Mouse (Mus musculus) left cerebral cortex, adult 8-10 months (tissue): ENCODE results near the gene Mgarp. TPM values are rescaled to one million over a fixed set of nuclear protein-coding genes. Genes with fewer than 3 reads are reported as not detected.
"Not testable (repeated sequence)": the region's sequence is repeated elsewhere in the genome, so short reads cannot be mapped to it uniquely, and the experiment has no call there.

Experiments used
- DNase-seq, 2 experiments: peaks; one replicate each; pipeline ENCODE4 v3.0.0; 2022; ENCODE audit warnings: low spot score in 2 of 2
- total RNA-seq, 4 experiments: library from RNA; stranded (reverse); gene quantifications; 2 replicates each; pipeline ENCODE4 v1.2.4; 2022

Gene Mgarp
- under 1 TPM in 2 of 4 experiments, not detected in 2; 0.42 to 0.59 TPM for total RNA-seq

DNA sequence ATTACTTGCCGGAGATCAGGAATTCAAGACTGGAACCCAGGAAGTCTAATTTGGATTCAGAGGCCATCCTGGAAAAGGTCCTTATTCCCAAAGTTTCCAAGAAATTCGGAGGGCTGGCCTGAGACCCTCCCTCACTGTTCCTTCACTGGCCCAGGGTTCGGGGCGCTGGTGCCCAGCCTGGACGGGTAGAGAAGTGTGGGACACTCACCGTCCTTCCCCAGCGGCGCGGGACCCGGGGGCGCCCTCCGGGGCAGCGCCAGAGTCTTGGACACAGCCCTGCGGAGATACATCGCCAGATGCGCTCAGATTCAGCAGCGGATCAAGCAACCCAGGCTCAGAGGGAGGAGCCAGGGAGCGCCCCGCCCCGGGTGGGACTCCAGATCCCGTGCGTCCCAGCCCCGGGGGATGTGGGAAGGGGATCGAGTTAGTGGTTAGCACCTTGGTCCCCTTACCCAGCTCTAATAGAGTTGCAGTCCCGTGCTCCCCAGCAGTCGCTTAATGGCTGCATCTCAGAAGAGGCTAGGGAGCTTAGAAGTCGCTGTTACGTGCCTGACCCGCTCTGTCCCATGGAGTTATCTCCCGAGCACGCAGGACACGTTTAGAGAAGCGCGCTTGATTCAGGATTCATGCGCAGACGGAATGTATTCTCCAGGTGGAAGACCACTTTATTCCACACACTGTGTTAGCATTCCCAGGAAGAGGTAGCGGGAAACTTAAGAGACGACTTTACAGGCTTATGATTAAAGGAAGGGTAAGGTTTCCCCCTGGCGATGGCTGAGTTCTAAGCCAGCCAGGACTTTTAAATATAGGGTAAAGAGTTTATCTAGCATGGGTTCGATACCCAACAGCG lies at the start of gene Mgarp:
Gene Mgarp (minus strand): TSS at position 520 of the 850 bp plus-strand sequence.
- DNase-seq, result no peak

DNA sequence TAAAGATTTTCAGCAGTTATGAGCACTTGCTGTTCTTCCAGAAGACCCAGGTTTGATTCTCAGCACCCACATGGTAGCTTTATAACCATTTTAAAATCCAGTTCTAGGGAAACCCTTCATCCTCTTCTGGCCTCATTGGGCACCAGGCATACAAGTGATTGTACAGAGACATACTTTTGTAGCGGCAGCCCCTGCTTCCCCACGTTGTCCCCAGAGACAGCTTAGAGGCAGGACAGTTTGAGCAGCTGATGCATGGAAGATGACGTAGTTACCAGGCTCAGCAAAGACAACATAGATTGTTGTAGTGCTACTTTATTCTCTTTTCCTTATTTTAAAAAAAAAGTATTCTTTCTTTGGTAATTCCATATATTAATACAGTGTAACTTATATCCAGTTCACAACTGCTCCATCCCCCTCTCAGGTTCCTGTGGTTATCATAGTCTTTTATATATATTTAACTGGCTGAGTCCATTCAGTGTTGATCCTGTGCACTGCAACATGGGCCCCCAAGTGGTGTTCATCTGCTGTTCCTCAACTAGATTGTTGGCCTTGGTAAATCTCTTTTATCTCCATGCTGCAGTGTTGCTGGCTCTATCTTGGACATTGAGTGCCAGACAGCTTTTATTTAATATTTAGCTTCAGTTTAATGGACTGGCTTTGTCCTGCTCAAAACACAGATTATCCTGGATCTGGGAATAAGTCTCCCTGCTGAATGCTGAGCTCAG lies 38.5 kb upstream of the Mgarp start:
- DNase-seq, result no peak

DNA sequence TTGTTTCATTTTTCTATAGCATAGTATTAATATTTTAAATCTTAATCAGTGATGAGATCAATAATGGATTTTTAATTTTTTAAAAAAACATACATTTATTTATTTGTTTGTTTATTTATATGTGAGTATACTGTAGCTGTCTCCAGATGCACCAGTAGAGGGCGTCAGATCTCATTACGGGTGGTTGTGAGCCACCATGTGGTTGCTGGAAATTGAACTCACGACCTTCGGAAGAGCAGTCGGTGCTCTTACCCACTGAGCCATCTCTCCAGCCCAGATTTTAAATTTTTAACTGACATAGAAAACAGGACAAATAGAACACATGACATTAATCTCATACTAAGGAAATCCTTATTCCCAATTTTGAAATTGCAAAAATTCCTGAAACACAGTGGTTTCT lies 37.8 kb upstream of the Mgarp start:
- DNase-seq, result not testable (repeated sequence)

DNA sequence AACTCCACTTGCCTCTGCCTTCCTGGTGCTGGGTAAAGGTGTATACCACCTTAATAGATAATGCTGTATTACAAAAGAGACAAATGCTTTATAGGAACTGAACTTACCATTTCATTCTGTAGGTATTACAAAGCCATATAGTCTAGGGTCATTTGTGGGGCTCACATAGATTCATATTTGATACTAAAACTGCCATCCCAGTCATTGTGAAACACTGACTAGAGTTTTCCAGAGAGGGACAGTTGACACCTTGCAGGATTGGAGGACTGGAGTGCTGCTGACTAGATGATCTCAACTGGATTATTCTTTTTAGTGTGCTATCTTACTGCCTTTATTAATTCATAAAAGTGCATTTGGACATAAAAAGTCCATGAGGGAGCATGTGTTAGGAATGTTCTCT lies 28.9 kb upstream of the Mgarp start:
- DNase-seq, result no peak

DNA sequence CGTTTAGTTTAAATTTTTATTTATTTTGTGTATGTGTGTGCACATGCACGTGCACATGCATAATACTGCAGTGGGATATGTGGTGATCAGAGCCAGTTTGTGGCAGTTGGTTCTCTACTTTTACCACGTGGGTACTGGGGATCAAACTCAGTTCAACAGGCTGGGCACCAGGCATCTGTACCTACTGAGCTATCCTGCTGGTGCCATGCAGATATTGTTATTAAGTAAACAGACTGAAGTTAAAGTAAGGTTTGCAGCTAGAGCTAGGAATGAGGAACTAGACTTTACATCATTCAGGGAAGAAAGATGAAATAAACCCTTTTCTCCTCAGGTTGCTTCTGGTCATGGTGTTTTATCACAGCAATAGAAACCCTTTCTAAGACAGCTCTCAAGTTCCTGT lies 25.4 kb upstream of the Mgarp start:
- DNase-seq, result no peak

DNA sequence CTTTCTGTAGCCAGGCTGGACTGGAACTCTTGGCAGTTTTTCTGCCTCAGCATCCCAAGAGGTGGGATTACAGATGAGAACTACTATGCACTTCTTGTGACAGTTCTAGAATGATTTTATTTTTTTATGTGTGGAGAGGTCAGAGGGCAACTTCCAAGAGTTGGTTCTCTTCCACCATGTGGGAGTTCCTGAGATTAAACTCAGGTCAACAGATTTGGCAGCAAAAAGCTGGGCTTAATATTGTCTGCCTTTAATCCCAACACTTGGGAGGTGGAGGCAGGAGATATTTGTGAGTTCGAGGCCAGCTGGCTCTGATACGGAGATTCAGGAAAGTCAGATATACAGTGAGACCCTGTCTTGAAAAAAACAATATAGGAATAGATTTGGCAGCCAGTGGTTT lies 21.4 kb upstream of the Mgarp start:
- no peak for DNase-seq

DNA sequence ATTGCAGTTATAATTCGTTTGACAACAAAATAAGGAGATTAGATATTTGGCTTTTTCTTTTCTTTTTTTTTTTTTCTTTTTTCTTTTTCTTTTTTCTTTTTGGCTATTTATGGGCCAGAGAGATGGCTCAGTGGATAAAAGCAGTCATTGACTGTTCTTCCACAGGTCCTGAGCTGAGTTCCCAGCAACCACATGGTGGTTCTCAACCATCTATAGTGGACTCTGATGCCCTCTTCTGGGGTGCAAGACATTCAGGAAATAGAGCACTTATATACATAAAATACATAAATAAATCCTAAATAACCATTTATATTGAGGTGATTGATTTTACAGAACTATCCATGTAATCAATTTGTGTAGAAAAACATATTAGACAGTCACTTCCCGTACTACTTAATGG lies 20.9 kb upstream of the Mgarp start:
- DNase-seq, result no peak

DNA sequence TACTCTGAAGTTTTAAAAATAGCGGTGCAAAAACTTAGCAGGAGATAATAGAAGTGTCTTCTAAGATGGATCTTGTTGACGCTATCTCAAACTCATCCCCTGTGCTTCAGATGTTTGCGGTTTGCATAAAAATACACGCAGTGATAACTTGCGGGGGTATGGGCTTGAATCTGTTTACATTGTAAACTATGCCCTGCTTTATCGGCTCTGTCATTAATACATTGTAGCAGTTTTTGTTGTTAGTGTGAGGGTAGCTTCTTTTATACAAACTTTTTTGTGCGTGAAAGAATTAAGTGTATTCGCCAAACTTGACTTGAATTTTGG lies 20.6 kb upstream of the Mgarp start:
- no peak for DNase-seq

DNA sequence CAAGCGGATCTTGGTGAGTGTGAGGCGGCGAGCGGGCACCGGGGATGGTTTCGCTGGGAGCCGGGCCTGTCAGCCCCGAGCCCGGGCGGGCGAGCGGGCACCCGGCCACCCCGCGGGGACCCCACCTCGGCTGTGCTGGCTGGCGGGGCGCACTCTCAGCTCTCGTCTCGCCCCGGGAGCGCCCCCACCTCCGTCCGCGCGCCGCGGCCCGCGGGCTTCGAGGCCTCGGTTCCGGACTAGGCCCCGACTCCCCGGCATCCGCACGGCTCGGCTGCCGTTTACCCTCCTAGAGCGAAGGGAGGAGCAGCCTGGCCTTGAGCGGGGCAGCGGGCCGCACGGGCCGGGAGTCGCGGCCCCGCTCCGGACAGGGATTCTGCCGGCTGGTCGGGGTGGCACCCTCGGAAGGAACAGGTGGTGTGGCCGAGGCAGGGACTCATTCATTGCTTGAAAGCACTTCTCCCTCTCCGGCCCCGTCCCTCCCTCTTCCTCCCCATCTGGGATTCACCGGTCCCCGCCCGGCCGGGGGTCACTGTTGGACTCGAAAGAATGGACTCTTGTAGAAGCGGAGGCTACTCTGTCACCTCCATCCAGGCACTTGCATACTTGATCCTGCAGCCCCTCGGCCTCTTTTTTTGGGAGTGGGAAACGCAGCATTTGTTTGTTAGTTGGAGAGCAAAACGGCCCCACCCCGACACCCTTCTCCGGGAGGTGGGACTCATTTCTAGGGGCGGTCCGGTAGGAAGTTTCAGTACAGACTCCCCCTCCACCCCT lies 20.0 kb upstream of the Mgarp start:
- no peak for DNase-seq

DNA sequence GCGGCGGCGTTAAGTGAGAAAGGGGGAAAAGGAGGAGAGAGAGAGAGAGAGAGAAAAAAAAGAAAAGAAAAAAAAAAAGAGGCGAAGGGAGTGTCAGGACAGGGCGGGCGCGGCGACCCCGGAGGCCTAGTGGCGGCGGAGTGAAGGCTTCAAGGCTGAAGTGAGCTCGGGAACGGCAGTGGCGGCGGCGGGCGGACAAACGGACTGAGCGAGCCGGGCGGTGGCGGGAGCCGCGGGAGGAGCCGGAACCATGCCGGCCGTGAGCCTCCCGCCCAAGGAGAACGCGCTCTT lies 19.5 kb upstream of the Mgarp start:
- DNase-seq, result no peak

DNA sequence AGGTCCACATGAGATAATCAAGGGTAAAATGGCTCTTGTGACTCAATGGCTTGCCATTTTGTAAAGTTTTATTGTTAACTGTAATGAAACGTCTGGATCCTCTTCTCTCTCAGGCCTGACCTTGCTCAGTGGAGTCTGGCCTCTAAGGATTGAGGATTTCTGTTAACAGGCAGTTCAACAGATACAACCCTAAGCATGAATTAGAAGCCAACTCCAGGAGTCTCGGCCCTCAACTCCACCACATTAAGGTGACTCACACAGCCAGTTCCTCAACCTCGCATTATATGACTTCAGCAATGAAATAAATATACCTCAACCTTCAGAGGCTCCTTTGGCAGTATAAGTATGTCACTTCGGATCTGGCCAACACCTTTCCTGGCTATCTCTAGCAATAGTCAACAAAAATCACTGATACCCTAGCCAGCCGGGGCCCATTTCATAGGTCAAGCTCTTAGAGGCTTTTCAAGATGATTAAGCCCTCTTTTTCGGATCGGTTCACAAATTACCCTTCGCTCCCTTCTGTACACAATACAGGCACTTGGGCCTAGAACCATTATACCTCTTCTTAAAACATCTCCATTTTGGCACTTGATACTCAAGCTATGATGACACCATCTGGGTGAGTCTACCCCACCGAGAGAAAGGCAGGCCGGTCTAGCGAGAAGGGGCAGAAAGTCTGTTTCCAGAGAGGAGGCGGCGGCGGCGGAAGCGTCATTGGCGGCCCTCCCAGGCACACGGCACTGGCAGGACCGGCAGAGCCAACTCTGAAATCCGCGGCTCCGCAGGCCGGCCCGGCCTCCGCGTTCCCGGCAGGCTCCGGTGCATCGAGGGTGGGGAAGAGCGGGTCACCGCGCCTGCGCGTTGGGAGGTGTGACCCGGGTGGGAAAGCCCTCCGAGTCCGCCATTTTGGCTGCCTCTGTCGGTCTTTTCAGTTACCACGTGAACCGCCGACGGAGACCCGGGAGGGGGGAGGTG lies 18.8 kb upstream of the Mgarp start, which contains the start of gene Naa15:
Gene Naa15 (plus strand): TSS at position 51 of the 975 bp plus-strand sequence.
- peak; percentile 88 to 96 for DNase-seq

DNA sequence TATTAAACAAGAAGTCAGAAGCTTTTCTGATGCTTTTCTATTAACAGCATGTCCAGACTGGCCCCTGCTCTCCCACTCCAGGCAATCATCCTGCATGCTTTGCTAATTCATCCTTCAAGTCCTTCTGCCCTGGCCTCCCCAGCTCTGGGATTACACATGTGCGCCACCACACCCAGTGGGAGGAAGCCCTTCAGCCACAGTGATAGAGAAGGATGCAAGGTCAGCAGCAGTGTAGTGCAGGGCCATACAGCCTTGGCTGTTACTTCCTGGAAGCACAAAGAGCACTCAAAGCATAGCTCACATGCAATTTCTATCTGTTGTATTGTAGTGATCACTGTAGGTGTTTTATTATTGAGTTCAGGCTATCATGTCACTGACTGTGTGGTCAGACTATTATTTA lies 16.7 kb upstream of the Mgarp start:
- no peak for DNase-seq

DNA sequence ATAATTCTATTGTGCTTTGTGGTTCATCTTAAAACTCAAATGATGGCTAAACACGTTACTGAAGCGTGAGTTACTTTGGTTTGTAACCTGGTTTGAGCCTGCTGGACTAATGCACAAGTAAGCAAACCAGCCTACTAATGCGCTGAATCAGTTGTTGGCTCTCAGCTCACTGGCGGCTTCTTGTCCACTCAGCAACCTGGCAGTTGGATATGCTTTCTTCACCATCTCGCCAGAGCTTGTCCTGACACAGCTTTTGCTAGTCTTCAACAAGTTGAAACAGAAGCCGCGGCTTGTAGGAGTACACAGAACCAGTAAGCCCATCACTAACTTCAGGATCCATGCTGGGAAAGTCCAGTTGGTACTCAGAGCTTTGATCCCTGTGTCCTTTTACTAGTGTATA lies 15.9 kb upstream of the Mgarp start:
- no peak for DNase-seq

DNA sequence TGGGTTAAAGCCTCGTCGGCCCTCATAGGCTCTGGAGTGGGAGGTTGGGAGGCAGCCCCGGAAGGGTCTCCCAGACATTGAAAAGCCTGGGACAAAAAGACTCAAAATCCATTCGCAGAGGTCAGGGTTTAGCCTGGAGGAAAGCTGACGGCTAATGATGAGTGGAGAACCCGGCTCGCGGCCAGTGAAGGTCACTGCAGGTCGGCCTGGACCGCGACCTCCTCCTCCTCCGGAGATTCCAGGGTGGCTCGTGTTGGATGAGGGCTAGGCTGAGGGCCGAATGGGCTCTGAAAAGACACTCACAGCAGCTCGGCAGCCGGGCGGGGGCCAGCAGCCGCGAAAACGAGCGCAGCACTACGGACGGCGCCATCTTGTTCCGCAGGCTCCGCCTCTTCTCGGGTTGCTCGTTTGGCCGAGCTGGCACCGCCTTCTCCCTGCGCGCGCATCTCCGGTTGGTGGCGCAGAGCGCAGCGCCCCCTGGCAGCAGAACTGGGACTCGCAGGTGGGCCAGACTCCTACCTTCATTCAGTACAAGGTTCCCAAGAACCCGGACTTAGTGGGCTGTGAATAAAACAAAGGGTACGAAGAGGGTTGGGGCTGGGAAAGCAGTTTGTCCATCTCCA lies 12.1 kb upstream of the Mgarp start, which contains the start of gene Ndufc1:
Gene Ndufc1 (minus strand): TSS at position 428 of the 623 bp plus-strand sequence.
- peak; percentile 89 to 98 for DNase-seq

DNA sequence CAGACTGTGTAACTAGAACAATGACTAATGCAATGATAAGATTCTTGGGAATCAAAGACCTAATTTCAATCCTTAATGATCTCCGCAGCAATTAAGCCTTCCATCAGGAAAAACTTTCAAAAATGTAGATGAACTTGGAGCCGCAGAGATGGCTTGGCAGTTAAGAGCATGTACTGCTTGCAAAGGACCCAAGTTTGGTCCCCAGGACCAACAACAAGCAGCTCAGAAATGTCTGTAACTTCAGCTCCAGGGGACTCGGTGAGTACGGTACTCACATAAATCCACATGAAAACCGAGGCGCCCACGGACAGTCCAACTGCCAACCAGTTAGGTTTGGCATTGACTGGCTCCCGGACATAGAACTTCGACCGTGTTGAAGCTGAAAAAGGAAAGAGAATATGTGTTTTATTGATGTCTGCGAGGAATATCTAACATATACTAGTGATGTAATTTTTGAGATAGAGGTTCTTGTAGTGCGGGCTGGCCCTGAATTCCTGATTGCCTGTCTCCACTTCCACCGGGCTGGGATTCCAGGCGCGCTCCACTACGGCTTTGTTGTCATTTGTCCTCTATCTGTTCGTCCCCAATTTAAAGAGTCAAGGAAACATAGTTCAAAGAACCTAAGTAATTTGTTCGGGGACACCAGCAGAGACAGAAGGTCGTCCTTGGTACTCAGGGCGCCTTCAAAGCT lies 11.5 kb upstream of the Mgarp start:
- DNase-seq, result no peak

DNA sequence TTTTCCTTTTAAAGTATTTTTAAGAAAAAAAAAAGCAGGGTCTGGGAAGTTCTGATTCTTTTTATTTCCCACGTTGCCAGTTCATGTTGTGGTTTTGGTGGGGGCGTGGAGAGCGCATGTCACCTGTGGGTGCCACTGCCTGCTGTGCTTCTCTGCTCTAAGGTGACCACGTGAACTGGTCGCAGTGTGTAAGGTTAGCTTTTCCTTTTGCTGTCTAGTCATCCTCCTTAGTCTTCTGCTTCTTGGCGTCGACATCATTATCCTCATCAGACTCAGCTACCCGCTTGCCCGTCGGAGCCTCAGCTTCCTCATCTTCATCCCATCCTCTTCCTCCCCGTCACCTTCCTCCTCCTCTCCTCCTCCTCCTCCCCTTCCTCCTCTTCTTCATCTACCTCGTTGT lies 6.1 kb upstream of the Mgarp start:
- no peak for DNase-seq

DNA sequence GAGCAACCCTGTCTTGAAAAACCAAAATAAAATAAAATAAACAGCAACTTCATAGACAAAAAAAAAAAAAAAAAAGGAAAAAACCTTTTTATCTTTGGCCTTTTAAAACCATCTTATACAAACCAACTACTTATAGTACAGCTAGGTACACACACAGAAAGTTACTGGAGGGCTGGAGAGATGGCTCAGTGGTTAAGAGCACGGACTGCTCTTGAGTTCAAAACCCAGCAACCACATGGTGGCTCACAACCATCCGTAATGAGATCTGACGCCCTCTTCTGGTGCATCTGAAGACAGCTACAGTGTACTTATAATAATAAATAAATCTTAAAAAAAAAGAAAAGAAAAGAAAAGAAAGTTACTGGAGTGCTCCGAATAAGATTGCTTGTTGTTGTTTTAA lies 5.5 kb upstream of the Mgarp start:
- not testable (repeated sequence) for DNase-seq

DNA sequence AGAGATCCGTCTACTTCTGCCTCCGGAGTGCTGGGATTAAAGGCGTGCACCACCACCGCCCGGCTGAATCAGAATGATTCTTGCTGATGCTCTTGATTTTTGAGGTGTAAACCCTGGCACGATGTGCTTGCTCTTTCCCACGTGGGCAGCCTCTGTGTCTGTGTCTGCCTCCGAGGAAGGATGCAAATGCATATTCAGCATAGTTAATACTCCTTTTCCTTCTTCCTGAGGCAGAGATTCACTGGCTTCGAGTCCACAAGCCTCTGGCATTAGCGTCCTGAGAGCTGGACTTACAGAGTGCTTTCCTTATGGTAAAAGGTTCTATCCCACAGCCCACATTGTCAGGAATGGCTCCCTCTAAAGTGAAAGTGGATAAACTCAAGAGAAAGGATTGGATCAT lies 4.1 kb upstream of the Mgarp start:
- no peak for DNase-seq

DNA sequence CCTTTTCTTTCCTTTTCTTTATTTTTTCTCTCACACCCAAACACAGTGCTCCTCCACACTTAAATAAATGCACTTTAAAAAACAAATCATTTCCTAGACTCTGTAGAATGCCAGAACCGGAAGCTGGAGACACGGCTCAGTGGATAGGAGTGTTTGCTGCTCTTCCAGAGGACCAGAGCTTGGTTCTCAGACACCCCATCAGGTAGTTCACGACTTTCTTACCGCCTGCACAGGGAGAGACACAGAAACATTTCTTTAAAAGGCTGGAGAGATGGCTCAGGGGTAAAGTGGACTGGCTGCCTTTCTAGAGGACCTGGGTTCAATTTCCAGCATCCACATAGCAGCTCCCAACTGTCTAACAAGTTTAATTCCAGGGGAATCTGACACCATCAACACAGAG lies 3.0 kb upstream of the Mgarp start:
- DNase-seq, result no peak

DNA sequence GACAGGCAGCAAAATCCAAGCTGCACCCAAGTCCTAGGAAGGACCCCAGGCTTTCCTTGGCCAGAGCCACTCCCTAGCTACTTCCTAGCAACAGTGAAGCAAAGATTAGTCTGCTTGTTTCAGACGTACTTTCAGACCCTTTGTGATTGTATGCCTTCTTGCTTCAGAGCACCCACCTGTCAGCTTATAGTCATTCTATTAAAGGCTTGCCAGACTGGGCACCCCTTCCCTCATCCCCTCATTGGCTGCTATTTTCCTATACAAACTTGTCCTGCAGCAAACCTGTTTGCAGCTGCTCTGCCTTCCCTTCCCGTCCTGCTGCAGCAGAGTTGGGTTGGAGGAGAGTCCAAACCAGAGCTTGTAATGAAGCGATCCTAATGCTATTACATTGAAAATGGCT lies 2.1 kb upstream of the Mgarp start:
- DNase-seq, result no peak
